Mouse (Mus musculus): ENCODE measurements around the gene Lypla2. TPM values are rescaled to one million over a fixed set of nuclear protein-coding genes. Genes with fewer than 3 reads are reported as not detected.
"Not testable (repeated sequence)": the region's sequence is repeated elsewhere in the genome, so short reads cannot be mapped to it uniquely, and the experiment has no call there.

Lypla2 gene
- total RNA-seq, 2 experiments from 2014 or later, result 92.9 to 96.7 TPM

DNA sequence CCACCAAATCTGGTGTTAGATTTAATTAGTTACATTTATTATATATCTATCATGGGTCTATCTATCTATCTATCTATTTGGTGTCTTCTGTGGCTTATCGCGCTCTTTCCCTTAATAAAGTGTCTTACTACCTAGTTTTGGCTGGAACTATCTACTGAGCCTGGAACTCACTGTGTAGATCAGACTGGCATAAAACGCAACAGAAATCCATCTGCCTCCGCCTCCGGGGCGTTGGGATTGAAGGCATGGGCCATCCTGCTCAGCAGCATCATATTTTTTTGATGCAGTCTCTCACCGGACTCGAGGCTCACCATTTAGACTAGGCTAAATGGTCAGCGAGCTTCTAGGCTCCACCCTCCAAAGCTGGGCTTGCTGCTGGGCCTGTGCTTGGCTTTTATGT lies 15.3 kb upstream of the Lypla2 start:
- Histone ChIP-seq H3K27ac (peak overlapping the region; percentile 97), H3K4me3 (peak overlapping the region; percentile 93)
- DNase-seq (ENCODE audit: extremely low spot score in 1 of 2, low spot score in 2 of 2), result no peak
- TF ChIP-seq CTCF (IDR thresholded peaks at IDR 0.05), result no peak
- intact Hi-C loops (cut with DNase I), result loop anchor here (1.0 kb wide), 1 partner anchor 34 kb away; the partner anchor contains the start of gene Eloa

GRCm38 (mm10) chr4:135986943-135987710 lies 14.7 kb upstream of the Lypla2 start, which contains the start of gene Pithd1:
Gene Pithd1, minus strand, starts transcription at chr4:135987264.
- Histone ChIP-seq H3K4me3 (peak within 1 kb of the TSS; percentile 93), H3K27ac (peak within 1 kb of the TSS; percentile 97)
- DNase-seq (ENCODE audit: extremely low spot score in 1 of 2, low spot score in 2 of 2), result peak; percentile 92 to 94
- TF ChIP-seq CTCF (IDR thresholded peaks at IDR 0.05), result peak; percentile 33
- intact Hi-C loops (cut with DNase I), result loop anchor here (1.0 kb wide), 1 partner anchor 34 kb away; the partner anchor contains the start of gene Eloa

- no peak for DNase-seq (ENCODE audit: extremely low spot score in 1 of 2, low spot score in 2 of 2)
- Histone ChIP-seq H3K27ac (peak overlapping the region; percentile 97), H3K4me3 (peak overlapping the region; percentile 93)
- TF ChIP-seq CTCF (IDR thresholded peaks at IDR 0.05), result no peak
- intact Hi-C loops (cut with DNase I), result no loop called here
These were observed 14.0 kb upstream of the Lypla2 start for GRCm38 (mm10) chr4:135986301-135986942.

- H3K27ac ChIP-seq, result no peak overlapping the region
- intact Hi-C loops (cut with DNase I), result no loop called here
- peak overlapping the region; percentile 93; the same call in 1 of the 2 replicates for H3K4me3 ChIP-seq
- no peak for TF ChIP-seq CTCF (IDR thresholded peaks at IDR 0.05)
- DNase-seq (ENCODE audit: extremely low spot score in 1 of 2, low spot score in 2 of 2), result no peak
These were observed 13.3 kb upstream of the Lypla2 start for GRCm38 (mm10) chr4:135985769-135986168.

- no peak overlapping the region for H3K27ac ChIP-seq
- H3K4me3 ChIP-seq, result no peak overlapping the region
- TF ChIP-seq CTCF (IDR thresholded peaks at IDR 0.05), result no peak
- intact Hi-C loops (cut with DNase I), result no loop called here
- DNase-seq (ENCODE audit: extremely low spot score in 1 of 2, low spot score in 2 of 2), result no peak
These were observed 12.8 kb upstream of the Lypla2 start for GRCm38 (mm10) chr4:135985193-135985592.

GRCm38 (mm10) chr4:135984556-135984955 lies 12.1 kb upstream of the Lypla2 start:
- intact Hi-C loops (cut with DNase I), result no loop called here
- Histone ChIP-seq H3K27ac (no peak overlapping the region), H3K4me3 (no peak overlapping the region)
- DNase-seq (ENCODE audit: extremely low spot score in 1 of 2, low spot score in 2 of 2), result no peak
- no peak for TF ChIP-seq CTCF (IDR thresholded peaks at IDR 0.05)

DNA sequence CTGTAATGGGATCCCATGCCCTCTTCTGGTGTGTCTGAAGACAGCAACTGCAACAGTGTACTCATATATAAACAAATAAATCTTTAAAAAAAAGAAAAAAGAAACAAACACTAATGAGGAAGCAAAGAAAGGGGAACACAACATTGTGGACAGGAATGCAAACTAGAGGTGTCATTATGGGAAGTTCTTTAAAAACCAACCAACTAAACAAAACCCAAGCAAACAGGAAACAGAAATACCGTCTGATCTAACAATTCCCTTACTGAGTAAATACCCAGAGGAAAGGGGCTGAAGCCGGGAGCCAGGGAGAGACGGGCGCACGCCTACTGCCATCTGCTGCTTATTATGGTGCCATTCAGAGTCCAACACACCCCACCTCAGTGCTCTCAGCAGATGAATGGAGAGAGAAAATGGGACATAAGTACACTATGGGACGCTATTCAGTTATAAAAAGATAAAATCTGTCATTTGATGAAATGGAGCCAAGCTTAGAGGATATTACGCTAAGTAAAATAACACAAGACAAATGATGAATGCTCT lies 9.2 kb upstream of the Lypla2 start:
- H3K27ac ChIP-seq, result peak overlapping the region; percentile 38; the same call in 1 of the 2 replicates
- no peak overlapping the region for H3K4me3 ChIP-seq
- DNase-seq (ENCODE audit: extremely low spot score in 1 of 2, low spot score in 2 of 2), result peak; percentile 61 to 66
- no peak; the same call in 1 of the 2 replicates for TF ChIP-seq CTCF (IDR thresholded peaks at IDR 0.05)
- intact Hi-C loops (cut with DNase I), result no loop called here

- H3K4me3 ChIP-seq; intact Hi-C loops (cut with DNase I); H3K27ac ChIP-seq; DNase-seq (ENCODE audit: extremely low spot score in 1 of 2, low spot score in 2 of 2): not testable (repeated sequence)
These were observed 7.8 kb upstream of the Lypla2 start for GRCm38 (mm10) chr4:135980223-135980622.

GRCm38 (mm10) chr4:135976146-135976545 lies 3.7 kb upstream of the Lypla2 start:
- TF ChIP-seq CTCF (IDR thresholded peaks at IDR 0.05), result no peak
- DNase-seq (ENCODE audit: extremely low spot score in 1 of 2, low spot score in 2 of 2), result no peak
- intact Hi-C loops (cut with DNase I), result no loop called here
- Histone ChIP-seq H3K27ac (no peak overlapping the region), H3K4me3 (no peak overlapping the region)

DNA sequence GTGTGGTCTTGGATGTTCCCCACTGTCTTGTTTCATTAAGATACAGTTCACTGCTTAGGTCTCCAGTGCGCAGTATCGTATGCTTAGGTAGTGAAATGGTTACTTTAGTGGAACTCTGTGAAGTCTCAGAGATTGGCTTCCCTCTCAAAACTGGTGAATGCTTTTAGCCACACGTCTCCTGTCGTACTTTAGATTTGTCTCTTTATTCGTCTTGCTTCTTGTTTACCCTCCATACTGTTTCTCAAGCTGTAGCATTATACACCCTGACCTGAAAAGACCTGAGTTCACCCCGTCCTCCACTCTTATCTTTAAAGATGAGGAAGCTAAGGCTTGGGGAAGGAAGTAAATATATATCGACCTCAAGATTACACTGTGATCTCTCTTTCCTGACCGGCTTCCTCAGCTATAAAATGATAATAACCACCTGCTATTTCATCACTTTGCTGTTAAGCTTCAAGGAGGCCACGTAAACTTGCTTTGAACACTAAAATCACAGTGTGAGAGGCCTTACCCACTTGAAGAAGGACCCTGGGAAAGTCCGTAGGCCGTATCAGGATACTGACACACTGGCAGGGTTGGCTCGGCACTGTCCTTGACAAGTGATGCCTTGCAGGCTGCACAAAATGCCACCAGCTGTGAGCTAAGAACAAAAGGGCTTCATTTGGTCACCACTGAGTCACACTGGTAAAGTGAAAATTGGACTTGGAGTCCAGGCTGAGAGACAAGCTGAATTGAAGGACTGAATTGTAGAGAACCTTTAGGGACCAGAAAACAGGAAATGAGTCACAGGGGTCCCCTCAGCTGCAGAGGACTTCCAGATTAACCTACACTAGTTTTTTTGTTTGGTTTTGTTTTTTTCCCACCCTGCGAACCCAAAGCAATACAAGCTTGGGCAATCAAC lies 735 bp upstream of the Lypla2 start:
- intact Hi-C loops (cut with DNase I), result loop anchor here (1.0 to 5.0 kb wide), 2 partner anchors 10 to 79 kb away; partner anchors contain the start of genes Gale and Rpl11
- peak overlapping the region; percentile 94 for H3K4me3 ChIP-seq
- TF ChIP-seq CTCF (IDR thresholded peaks at IDR 0.05), result no peak
- H3K27ac ChIP-seq, result peak overlapping the region; percentile 96
- no peak for DNase-seq (ENCODE audit: extremely low spot score in 1 of 2, low spot score in 2 of 2)
